Mouse (Mus musculus): ENCODE measurements around the gene Tspan4. TPM values are rescaled to one million over a fixed set of nuclear protein-coding genes. Genes with fewer than 3 reads are reported as not detected.
A peak's percentile ranks its signal among the peaks of the same experiment; 100 is the strongest.

The Tspan4 gene
- total and polyA plus RNA-seq, 3 experiments, result 13.5 to 28.7 (median 15.3) TPM

DNA sequence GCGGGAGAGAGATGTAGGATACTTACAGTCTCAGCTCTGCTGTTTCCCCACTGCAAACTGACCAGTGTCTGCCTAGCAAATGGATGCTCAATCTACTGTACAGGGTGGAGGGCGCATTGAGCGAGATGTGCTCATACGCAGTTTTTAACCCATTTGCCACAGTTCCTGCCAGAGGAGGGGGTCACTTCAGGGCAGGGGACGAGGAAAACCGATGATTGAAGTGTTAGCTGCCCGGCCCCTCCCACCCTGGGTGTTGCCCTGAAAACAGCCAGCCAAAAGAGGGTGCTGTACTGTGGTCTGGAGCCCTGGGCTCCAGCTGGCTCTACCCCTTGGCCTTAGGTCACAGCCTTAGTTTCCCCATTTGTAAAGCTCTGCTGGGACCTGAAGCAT lies 1.9 kb downstream of the Tspan4 start:
- Histone ChIP-seq H3K4me1 (ENCODE audit: insufficient read depth, low read depth, low read length) (peaks cover 67% of the 10 kb centered on the region), H3K4me3 (ENCODE audit: low read depth, low read length) (peak overlapping the region; percentile 84), H3K9me3 (replicated peaks) (0 out of 2 replicates have a peak, but pooled peaks cover under 1% of the 10 kb centered on the region), H3K27me3 (ENCODE audit: insufficient read depth, low read length) (peaks cover 2% of the 10 kb centered on the region; the same call in 1 of the 2 replicates), H3K36me3 (replicated peaks) (peaks cover 55% of the 10 kb centered on the region)
- ATAC-seq (ENCODE audit: extremely low read depth, insufficient number of reproducible peaks, low FRiP score, poor library complexity, severe bottlenecking) (no peak), DNase-seq (ENCODE audit: low spot score) (no peak)
- no peak for TF ChIP-seq CTCF (IDR thresholded peaks at IDR 0.05; ENCODE audit: low read depth, low read length)
- no peak for TF ChIP-seq GATA2 (IDR thresholded peaks at IDR 0.05; ENCODE audit: borderline replicate concordance, low read depth, low read length)
- no peak for TF ChIP-seq GATA1 (IDR thresholded peaks at IDR 0.05; ENCODE audit: borderline replicate concordance, low read length)
- TF ChIP-seq POLR2AphosphoS5 (IDR thresholded peaks at IDR 0.05; ENCODE audit: insufficient replicate concordance, low read depth, low read length), result no peak
- TF ChIP-seq TAL1 (conservative IDR thresholded peaks at IDR 0.05; ENCODE audit: low read depth, low read length), result no peak

- DNase-seq (ENCODE audit: low spot score) (no peak), ATAC-seq (ENCODE audit: extremely low read depth, insufficient number of reproducible peaks, low FRiP score, poor library complexity, severe bottlenecking) (no peak)
- peaks cover 55% of the 10 kb centered on the region for H3K36me3 ChIP-seq (replicated peaks)
- TF ChIP-seq TAL1 (conservative IDR thresholded peaks at IDR 0.05; ENCODE audit: low read depth, low read length), result no peak
- no peak for TF ChIP-seq GATA1 (IDR thresholded peaks at IDR 0.05; ENCODE audit: borderline replicate concordance, low read length)
- no peak for TF ChIP-seq CTCF (IDR thresholded peaks at IDR 0.05; ENCODE audit: low read depth, low read length)
- no peak for TF ChIP-seq GATA2 (IDR thresholded peaks at IDR 0.05; ENCODE audit: borderline replicate concordance, low read depth, low read length)
- TF ChIP-seq POLR2AphosphoS5 (IDR thresholded peaks at IDR 0.05; ENCODE audit: insufficient replicate concordance, low read depth, low read length), result no peak
- H3K4me3 ChIP-seq (ENCODE audit: low read depth, low read length), result no peak overlapping the region
- H3K27me3 ChIP-seq (ENCODE audit: insufficient read depth, low read length), result peaks cover 2% of the 10 kb centered on the region; the same call in 1 of the 2 replicates
- H3K9me3 ChIP-seq (replicated peaks), result 0 out of 2 replicates have a peak, but pooled peaks cover 2% of the 10 kb centered on the region
- H3K4me1 ChIP-seq (ENCODE audit: insufficient read depth, low read depth, low read length), result peaks cover 66% of the 10 kb centered on the region
These were observed 2.7 kb downstream of the Tspan4 start for GRCm38 (mm10) chr7:141477578-141478269.

DNA sequence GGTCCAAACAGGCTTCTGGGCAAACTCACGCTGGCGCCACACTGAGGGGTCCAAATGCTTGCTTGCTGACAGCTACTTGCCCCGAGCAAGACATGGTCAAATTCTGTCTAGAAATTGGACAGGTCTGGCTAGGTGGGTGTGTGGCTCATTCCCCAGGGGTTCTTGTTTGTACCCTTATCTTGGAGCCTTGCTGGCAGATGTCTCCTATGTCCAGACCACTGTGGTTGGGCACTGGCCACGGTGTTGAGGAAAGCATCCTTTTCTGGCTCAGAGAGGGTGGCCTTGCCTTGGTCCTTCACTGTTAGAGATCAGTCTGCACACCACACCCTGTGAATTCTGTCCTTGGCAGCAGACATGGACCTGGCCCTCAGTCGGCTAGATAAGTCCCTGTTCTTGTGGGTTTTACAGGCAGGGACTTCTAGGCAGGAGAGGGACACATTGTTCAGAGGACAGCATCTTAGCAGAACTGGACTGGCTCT lies 3.3 kb downstream of the Tspan4 start:
- ATAC-seq (ENCODE audit: extremely low read depth, insufficient number of reproducible peaks, low FRiP score, poor library complexity, severe bottlenecking), result no peak

GRCm38 (mm10) chr7:141480842-141481497 lies 5.9 kb downstream of the Tspan4 start:
- 0 out of 2 replicates have a peak, but pooled peaks cover 2% of the 10 kb centered on the region for H3K9me3 ChIP-seq (replicated peaks)
- TF ChIP-seq CTCF (IDR thresholded peaks at IDR 0.05; ENCODE audit: low read depth, low read length), result peak; percentile 81
- TF ChIP-seq TAL1 (conservative IDR thresholded peaks at IDR 0.05; ENCODE audit: low read depth, low read length), result no peak
- H3K27me3 ChIP-seq (ENCODE audit: insufficient read depth, low read length), result peaks cover 2% of the 10 kb centered on the region; the same call in 1 of the 2 replicates
- H3K4me3 ChIP-seq (ENCODE audit: low read depth, low read length), result no peak overlapping the region
- peaks cover 78% of the 10 kb centered on the region for H3K36me3 ChIP-seq (replicated peaks)
- peaks cover 43% of the 10 kb centered on the region for H3K4me1 ChIP-seq (ENCODE audit: insufficient read depth, low read depth, low read length)
- ATAC-seq (ENCODE audit: extremely low read depth, insufficient number of reproducible peaks, low FRiP score, poor library complexity, severe bottlenecking), result peak; percentile 60; the same call in 1 of the 2 replicates
- peak; percentile 58 for DNase-seq (ENCODE audit: low spot score)

More for the DNA sequence above, 3.3 kb downstream of the Tspan4 start:
- Histone ChIP-seq H3K4me1 (ENCODE audit: insufficient read depth, low read depth, low read length) (peaks cover 61% of the 10 kb centered on the region), H3K9me3 (replicated peaks) (0 out of 2 replicates have a peak, but pooled peaks cover 2% of the 10 kb centered on the region), H3K4me3 (ENCODE audit: low read depth, low read length) (no peak overlapping the region), H3K36me3 (replicated peaks) (peaks cover 55% of the 10 kb centered on the region), H3K27me3 (ENCODE audit: insufficient read depth, low read length) (peaks cover 2% of the 10 kb centered on the region; the same call in 1 of the 2 replicates)
- TF ChIP-seq CTCF (IDR thresholded peaks at IDR 0.05; ENCODE audit: low read depth, low read length) (no peak), TAL1 (conservative IDR thresholded peaks at IDR 0.05; ENCODE audit: low read depth, low read length) (no peak), POLR2AphosphoS5 (IDR thresholded peaks at IDR 0.05; ENCODE audit: insufficient replicate concordance, low read depth, low read length) (no peak), GATA1 (IDR thresholded peaks at IDR 0.05; ENCODE audit: borderline replicate concordance, low read length) (no peak), GATA2 (IDR thresholded peaks at IDR 0.05; ENCODE audit: borderline replicate concordance, low read depth, low read length) (no peak)
- no peak for DNase-seq (ENCODE audit: low spot score)

DNA sequence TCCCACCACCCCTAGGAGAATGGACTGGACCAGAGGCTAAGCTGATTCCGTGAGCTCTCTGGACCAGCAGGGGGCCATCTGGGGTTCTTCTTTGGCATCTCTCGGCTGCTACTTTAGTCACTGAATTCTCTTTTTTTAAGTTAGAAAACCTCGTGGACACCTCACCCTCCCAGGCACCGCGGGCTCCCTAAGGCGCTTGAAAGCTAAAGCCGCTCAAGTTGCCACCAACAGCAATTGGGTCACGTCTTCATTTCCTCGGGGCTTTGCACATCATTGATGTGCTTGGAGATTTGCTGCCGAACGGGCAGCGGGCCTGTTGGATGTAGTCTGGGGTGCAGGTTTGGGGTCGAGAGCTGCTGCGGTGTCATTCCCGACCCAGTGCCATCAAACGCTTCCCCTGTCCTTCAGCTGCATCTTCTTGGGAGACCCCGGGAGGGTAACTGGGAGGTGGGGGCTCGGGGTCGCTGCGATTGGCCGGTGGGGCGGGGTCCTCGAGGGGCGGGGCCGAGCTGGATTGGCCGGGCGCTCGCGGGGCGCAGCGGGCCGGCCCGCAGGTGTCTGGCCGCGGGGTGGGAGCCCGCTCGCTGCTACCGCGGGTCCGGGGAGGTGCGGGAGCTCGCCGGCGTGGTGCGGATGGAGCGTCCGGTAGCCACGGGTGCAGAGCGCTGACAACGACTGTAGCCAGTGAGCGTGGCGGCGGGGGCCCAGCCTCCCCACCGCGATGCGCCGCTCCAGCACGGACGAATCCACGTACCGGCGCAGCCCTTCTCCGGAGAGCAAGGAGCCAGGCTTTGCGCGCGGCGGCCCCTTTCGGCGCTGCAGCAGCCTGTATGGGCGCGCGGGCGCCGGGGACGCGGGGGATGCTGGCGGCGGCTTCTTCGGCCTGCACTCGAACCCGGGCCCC lies 6.7 kb downstream of the Tspan4 start:
- peaks cover 2% of the 10 kb centered on the region; the same call in 1 of the 2 replicates for H3K27me3 ChIP-seq (ENCODE audit: insufficient read depth, low read length)
- H3K4me1 ChIP-seq (ENCODE audit: insufficient read depth, low read depth, low read length), result peaks cover 36% of the 10 kb centered on the region
- no peak for TF ChIP-seq TAL1 (conservative IDR thresholded peaks at IDR 0.05; ENCODE audit: low read depth, low read length)
- no peak for TF ChIP-seq GATA1 (IDR thresholded peaks at IDR 0.05; ENCODE audit: borderline replicate concordance, low read length)
- no peak for TF ChIP-seq POLR2AphosphoS5 (IDR thresholded peaks at IDR 0.05; ENCODE audit: insufficient replicate concordance, low read depth, low read length)
- TF ChIP-seq GATA2 (IDR thresholded peaks at IDR 0.05; ENCODE audit: borderline replicate concordance, low read depth, low read length), result no peak
- no peak for TF ChIP-seq CTCF (IDR thresholded peaks at IDR 0.05; ENCODE audit: low read depth, low read length)
- no peak for ATAC-seq (ENCODE audit: extremely low read depth, insufficient number of reproducible peaks, low FRiP score, poor library complexity, severe bottlenecking)
- no peak overlapping the region for H3K4me3 ChIP-seq (ENCODE audit: low read depth, low read length)
- H3K9me3 ChIP-seq (replicated peaks), result 0 out of 2 replicates have a peak, but pooled peaks cover 2% of the 10 kb centered on the region
- DNase-seq (ENCODE audit: low spot score), result no peak
- peaks cover 86% of the 10 kb centered on the region for H3K36me3 ChIP-seq (replicated peaks)
